ENCODE assay signal across 14 mouse cellular contexts in the genomic region with DNA sequence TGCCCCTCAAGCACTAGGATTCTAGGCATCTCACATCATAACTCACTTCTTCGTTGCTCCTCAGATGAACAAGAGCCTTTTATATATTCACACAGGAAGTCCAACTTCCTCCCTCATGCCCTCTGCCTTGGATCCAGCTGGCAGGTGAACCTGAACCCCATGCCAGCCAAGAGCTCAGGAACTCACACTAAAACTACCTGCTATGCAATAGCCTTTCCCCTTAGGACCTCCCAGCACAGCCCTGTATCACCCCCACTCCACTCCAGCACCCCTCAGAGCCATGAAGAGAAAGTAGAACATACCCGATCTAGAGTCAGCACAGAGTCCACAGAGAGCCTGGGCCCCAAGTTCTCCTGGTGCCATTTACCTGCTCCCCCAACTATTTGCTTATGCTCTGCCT. TPM values are rescaled to one million over a fixed set of nuclear protein-coding genes. Genes with fewer than 3 reads are reported as not detected.
DNase-seq lines count a peak whose midpoint lies in the region; ATAC-seq and TF ChIP-seq lines count a peak whose summit lies in the region.
"Had no signal": no experiment of that assay in that cellular context is flagged by ENCODE, and none has a peak within 500 bp of the region (broad histone marks: within the 10 kb centered on the region; RNA-seq: fewer than 3 reads in every experiment).

No protein-coding gene starts in this region.

- H3K27me3 ChIP-seq in liver, embryonic 12.5 days (replicated peaks) = peaks cover 28% of the 10 kb centered on the region
- no peaks in the 10 kb centered on the region for H3K27me3 ChIP-seq in heart, adult 2 months (ENCODE audit: control insufficient read depth, insufficient read depth, low read length)
- no peaks in the 10 kb centered on the region for H3K27me3 ChIP-seq in forebrain, embryonic 11.5 days (ENCODE audit: control insufficient read depth, insufficient read depth, low read length)
- H3K27me3 ChIP-seq: heart, embryonic 12.5 days had no signal

- H3K9ac ChIP-seq in liver, embryonic 12.5 days = no peak overlapping the region
- H3K9ac ChIP-seq in heart, adult 2 months (ENCODE audit: low read depth, low read length) = no peak overlapping the region
- H3K9ac ChIP-seq in forebrain, embryonic 11.5 days (ENCODE audit: low read length) = no peak overlapping the region
- H3K9ac ChIP-seq: heart, embryonic 12.5 days had no signal

- ATAC-seq in liver, embryonic 12.5 days = no peak
- ATAC-seq in forebrain, embryonic 11.5 days (replicated peaks; ENCODE audit: low FRiP score) = no peak
- ATAC-seq: forebrain, embryonic 16.5 days had no signal

- H3K27ac ChIP-seq in gastrocnemius, adult 2 months = peak overlapping the region; percentile 78; the same call in 1 of the 2 replicates
- 0 out of 2 replicates have a peak overlapping the region, but pooled peaks have one; percentile 73 for H3K27ac ChIP-seq in liver, embryonic 12.5 days
- H3K27ac ChIP-seq in heart, adult 2 months = no peak overlapping the region
- no peak overlapping the region for H3K27ac ChIP-seq in forebrain, embryonic 11.5 days (ENCODE audit: low read depth, low read length)

- no peak for TF ChIP-seq CTCF in gastrocnemius, adult 2 months (IDR thresholded peaks at IDR 0.05)
- TF ChIP-seq CTCF in heart, adult 2 months (IDR thresholded peaks at IDR 0.05) = no peak

- TF ChIP-seq POLR2A in heart, adult 2 months (IDR thresholded peaks at IDR 0.05; ENCODE audit: insufficient read depth, low read depth, low read length) = no peak

- H3K9me3 ChIP-seq in liver, embryonic 12.5 days (replicated peaks) = no peaks in the 10 kb centered on the region
- H3K9me3 ChIP-seq in forebrain, embryonic 11.5 days (ENCODE audit: control insufficient read depth, low read length) = no peaks in the 10 kb centered on the region
- H3K9me3 ChIP-seq: heart, embryonic 12.5 days had no signal

- intact Hi-C loops in gastrocnemius, adult 2 months (cut with DNase I) = no loop called here
- intact Hi-C loops in heart, adult 2 months (cut with DNase I) = no loop called here

- WGBS in liver, embryonic 12.5 days (ENCODE audit: insufficient replicate concordance) = 44% methylated on average over 2 of the region's 2 CpGs
- WGBS in heart, adult 2 months = 45% methylated on average over 2 of the region's 2 CpGs
- 62% methylated on average over 2 of the region's 2 CpGs for WGBS in forebrain, embryonic 11.5 days

- no peak for TF ChIP-seq EP300 in heart, adult 2 months (IDR thresholded peaks at IDR 0.05; ENCODE audit: insufficient read depth, low read depth, low read length)

- H3K36me3 ChIP-seq in liver, embryonic 12.5 days = no peaks in the 10 kb centered on the region
- H3K36me3 ChIP-seq in heart, adult 2 months (ENCODE audit: control insufficient read depth, insufficient read depth, low read length) = no peaks in the 10 kb centered on the region
- no peaks in the 10 kb centered on the region for H3K36me3 ChIP-seq in forebrain, embryonic 11.5 days (ENCODE audit: control insufficient read depth, insufficient read depth, low read length)
- H3K36me3 ChIP-seq: heart, embryonic 12.5 days had no signal

- no peak overlapping the region for H3K4me2 ChIP-seq in liver, embryonic 12.5 days
- H3K4me2 ChIP-seq in forebrain, embryonic 11.5 days (ENCODE audit: low read depth, low read length, severe bottlenecking) = no peak overlapping the region
- H3K4me2 ChIP-seq: heart, embryonic 12.5 days had no signal

- DNase-seq in gastrocnemius, adult 2 months = no peak
- no peak for DNase-seq in gastrocnemius, postnatal 4 days (ENCODE audit: low spot score in 2 of 2)
- DNase-seq in CD4-positive helper T cell, adult 2 months (ENCODE audit: low read depth, low spot score) = peak; percentile 16
- DNase-seq in cerebellum, adult 8-10 months = peak; percentile 51
- DNase-seq in adrenal gland, postnatal 36 days = no peak
- no peak for DNase-seq in heart, adult 2 months
- no peak for DNase-seq in forebrain, embryonic 11.5 days (ENCODE audit: low spot score)
- DNase-seq: adrenal gland, postnatal 14 days; heart, postnatal 4 days; lung, postnatal 4 days; right cerebral cortex, adult 18-20 months had no signal

- no peak overlapping the region for H3K4me3 ChIP-seq in gastrocnemius, adult 2 months
- H3K4me3 ChIP-seq in liver, embryonic 12.5 days = no peak overlapping the region
- no peak overlapping the region for H3K4me3 ChIP-seq in heart, adult 2 months
- no peak overlapping the region for H3K4me3 ChIP-seq in forebrain, embryonic 11.5 days (ENCODE audit: low read depth, low read length)
- H3K4me3 ChIP-seq: heart, embryonic 12.5 days had no signal

- no peaks in the 10 kb centered on the region for H3K79me2 ChIP-seq in heart, adult 2 months (replicated peaks; ENCODE audit: control insufficient read depth, insufficient read depth, low read length)

- peaks cover 76% of the 10 kb centered on the region for H3K4me1 ChIP-seq in liver, embryonic 12.5 days
- H3K4me1 ChIP-seq in heart, adult 2 months (ENCODE audit: control insufficient read depth, insufficient read depth, low read length) = peaks cover 6% of the 10 kb centered on the region
- no peaks in the 10 kb centered on the region for H3K4me1 ChIP-seq in forebrain, embryonic 11.5 days (replicated peaks; ENCODE audit: control insufficient read depth, insufficient read depth, low read length)

RNA-seq across cellular contexts. Expression of a gene that starts 21.3 kb away (rescaled TPM):
- total RNA-seq in gastrocnemius, adult 2 months (2021) = 10 to 100 TPM in 1 of 2 experiments, 1 to 10 TPM in 1; 9.1 to 11.0 TPM
- total RNA-seq in gastrocnemius, postnatal 4 days (2021) = 10 to 100 TPM; 10.9 to 11.9 TPM
- 23.7 and 26.8 TPM in 2 replicates for polyA plus RNA-seq in liver, embryonic 12.5 days (2016; fragmentation: Nextera tagmentation; extraction: Ambion mirVana)
- total RNA-seq in adrenal gland, postnatal 36 days (2021) = 10 to 100 TPM; 31.7 to 32.5 TPM
- 10 to 100 TPM; 11.1 to 13.5 TPM for total RNA-seq in heart, adult 2 months (2021)
- 8.8 and 9.7 TPM in 2 replicates for polyA plus RNA-seq in heart, adult 2 months (2012; rRNA removed)
- 22.9 and 25.6 TPM in 2 replicates for polyA plus RNA-seq in forebrain, embryonic 11.5 days (2014; fragmentation: Nextera tagmentation; extraction: Ambion mirVana)

RNA-seq across cellular contexts. Expression of a gene that starts 31.3 kb away (rescaled TPM):
- 10 to 100 TPM; 86.4 to 98.1 TPM for total RNA-seq in gastrocnemius, adult 2 months (2021)
- total RNA-seq in gastrocnemius, postnatal 4 days (2021) = 10 to 100 TPM; 61.3 to 72.9 TPM
- polyA plus RNA-seq in liver, embryonic 12.5 days (2016; fragmentation: Nextera tagmentation; extraction: Ambion mirVana) = 28.2 and 28.5 TPM in 2 replicates
- total RNA-seq in adrenal gland, postnatal 36 days (2021) = 10 to 100 TPM; 56.4 to 66.5 TPM
- total RNA-seq in heart, adult 2 months (2021) = 100 to 1,000 TPM in 1 of 2 experiments, 10 to 100 TPM in 1; 81.8 to 104 TPM
- polyA plus RNA-seq in heart, adult 2 months (2012; rRNA removed) = 22.5 and 45.3 TPM in 2 replicates
- 39.9 and 41.9 TPM in 2 replicates for polyA plus RNA-seq in forebrain, embryonic 11.5 days (2014; fragmentation: Nextera tagmentation; extraction: Ambion mirVana)

Comparison
In these comparisons a context has a peak if more than half of its experiments do, and no peak if none do; other contexts are left out.
1. DNase-seq: peak in CD4-positive helper T cell, adult 2 months (single experiment) and cerebellum, adult 8-10 months (single experiment); none in gastrocnemius, adult 2 months (single experiment), gastrocnemius, postnatal 4 days (0 of 2), adrenal gland, postnatal 36 days (0 of 2), heart, adult 2 months (0 of 2) and forebrain, embryonic 11.5 days (single experiment).
2. H3K27ac ChIP-seq: peak in gastrocnemius, adult 2 months (single experiment) and liver, embryonic 12.5 days (single experiment); none in heart, adult 2 months (single experiment) and forebrain, embryonic 11.5 days (single experiment).